Mouse (Mus musculus) 416B (cell line): ENCODE measurements at regions not wholly inside any gene's neighbourhood (a gene's known extent, or its start where the extent isn't known, plus 50 kb on each side); places are given as distances from the start of the nearest gene placed in this dataset.

Experiments used
- DNase-seq: peaks from one replicate; pipeline ENCODE4 v3.0.0; 2011; ENCODE audit warnings: low read depth

DNA sequence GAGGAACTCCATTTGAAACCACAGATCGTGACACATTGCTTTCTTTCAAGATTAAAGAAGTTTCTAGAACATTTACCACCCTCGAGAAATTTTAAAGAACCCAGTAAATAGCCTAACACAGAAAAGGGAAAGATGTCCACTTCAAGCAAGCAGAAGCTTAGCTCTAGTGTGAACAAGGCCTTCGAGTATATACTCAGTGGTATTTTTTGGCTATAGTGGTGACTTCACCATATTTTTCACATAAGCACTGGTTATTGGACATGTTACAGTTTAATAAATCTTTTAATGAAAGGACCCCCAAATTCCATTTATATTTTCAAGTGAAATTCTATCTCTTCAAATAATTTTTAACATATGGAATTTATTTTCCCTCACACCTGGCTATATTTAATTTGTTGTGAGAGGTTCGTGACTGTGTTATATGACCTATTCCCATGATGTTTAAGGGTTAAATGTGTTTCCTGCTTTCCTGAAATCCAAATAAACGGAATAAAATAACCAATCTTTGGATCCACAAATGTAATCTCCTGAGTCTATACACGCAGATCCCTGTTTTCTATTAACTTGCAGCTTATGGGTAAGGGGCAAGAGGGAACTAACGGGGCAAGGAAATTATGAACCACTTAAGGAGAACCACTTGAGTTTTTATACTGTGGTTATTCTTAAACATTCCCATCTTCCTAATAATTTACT lies 60.6 kb upstream of the Tas2r134 start:
- no peak for DNase-seq

- no peak for DNase-seq
Observed at GRCm38 (mm10) chr2:51563881-51564280, 63.4 kb upstream of the Tas2r134 start.

- DNase-seq: no peak
Observed at GRCm38 (mm10) chr2:51563240-51563639, 64.1 kb upstream of the Tas2r134 start.

DNA sequence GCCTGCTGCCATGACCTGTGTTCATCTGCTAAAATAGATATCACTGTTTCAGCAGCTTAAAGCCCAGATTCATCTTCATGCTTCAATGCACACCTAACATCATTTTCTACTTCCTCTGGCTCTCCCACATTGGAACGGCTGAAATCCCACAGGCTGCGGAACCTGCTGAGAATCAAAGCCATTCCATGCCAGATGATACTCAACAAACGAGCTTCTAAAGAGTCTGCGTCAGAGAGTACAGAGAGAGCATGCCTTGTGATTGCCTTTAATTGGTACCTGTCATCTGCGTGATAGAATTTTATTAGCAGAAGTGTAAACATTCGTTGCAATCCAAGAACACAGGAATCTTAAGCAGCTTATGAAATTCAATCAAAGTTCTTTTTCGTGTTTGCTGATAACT lies 76.4 kb upstream of the Tas2r134 start:
- no peak for DNase-seq

GRCm38 (mm10) chr2:51549125-51549524 lies 78.2 kb upstream of the Tas2r134 start:
- no peak for DNase-seq

DNA sequence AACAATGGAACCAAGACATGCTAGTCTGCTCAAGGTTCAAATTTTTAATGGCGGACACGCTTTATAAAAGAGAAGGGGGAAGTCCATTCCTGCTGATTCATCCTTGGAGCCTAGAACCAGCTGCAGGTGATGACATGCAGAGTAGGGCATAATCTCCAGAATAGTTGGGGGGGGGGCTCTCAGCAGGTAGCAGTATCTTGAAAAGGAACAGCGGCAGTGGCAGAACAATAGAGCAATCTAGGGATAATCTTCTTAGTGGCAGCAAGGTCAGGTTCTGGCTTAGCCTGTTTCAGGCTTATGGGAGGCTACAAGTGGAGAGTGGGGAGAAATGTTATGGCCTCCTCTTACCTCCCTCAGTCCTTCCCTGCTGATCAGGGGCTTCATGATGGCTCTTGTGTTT lies 81.1 kb upstream of the Tas2r134 start:
- no peak for DNase-seq

- no peak for DNase-seq
Observed at GRCm38 (mm10) chr2:51543949-51544348, 83.4 kb upstream of the Tas2r134 start.

GRCm38 (mm10) chr2:51542272-51542671 lies 85.0 kb upstream of the Tas2r134 start:
- DNase-seq: peak; percentile 3

- DNase-seq: no peak
Observed at GRCm38 (mm10) chr2:51532709-51533414, 94.4 kb upstream of the Tas2r134 start.

DNA sequence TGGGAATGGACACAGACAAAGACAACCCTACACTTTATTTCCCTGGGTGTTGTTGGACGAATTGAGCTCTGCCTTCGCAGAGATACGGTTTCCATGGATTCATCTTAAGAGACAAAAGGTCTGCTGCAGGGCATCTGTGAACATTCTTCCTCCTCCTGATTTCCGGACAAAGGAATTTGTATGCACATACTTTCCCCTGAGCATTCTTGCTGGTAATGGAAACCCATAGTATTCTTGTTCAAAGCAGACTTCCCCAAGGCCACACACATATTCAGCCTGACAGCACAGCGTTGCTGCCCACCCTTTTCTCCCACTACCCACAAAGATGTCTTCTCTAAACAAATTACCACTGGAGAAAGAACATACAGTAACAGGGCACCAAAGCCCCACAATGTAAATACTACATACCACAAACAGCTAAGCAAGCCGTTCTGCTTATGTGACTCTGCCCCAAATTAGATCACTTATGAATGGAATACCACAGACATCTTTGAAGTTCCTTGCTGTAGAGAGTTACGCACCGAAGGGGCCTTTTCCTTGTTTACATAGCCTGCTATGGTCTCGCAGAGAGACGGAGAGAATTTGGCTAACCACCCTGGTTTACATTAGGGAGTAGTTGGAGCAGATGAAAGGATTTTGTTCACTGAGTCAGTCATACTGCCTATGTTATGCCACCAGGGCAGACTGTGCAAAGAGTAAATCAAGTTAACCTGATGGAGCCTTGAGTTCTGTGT lies 96.0 kb upstream of the Tas2r134 start:
- no peak for DNase-seq

DNA sequence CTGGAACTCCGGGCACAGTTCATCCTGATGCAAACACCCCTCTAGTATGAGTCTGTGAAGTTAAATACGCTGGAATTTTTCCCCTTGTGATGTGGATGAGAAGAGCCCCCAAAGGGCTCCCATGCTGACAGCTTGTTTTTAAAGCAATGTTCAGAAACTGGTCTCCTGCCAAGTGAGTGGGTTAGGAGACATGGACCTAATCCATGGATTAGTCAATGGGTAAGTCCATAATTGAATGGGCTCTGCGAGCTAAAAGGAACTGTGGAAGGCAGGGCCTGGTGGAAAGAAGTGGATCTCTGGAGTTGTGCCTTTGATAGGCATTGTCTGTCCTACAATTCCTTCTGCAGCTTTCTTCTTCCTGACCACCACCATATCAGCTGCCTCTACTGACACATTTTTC lies 104.5 kb upstream of the Tas2r134 start:
- DNase-seq: no peak

DNA sequence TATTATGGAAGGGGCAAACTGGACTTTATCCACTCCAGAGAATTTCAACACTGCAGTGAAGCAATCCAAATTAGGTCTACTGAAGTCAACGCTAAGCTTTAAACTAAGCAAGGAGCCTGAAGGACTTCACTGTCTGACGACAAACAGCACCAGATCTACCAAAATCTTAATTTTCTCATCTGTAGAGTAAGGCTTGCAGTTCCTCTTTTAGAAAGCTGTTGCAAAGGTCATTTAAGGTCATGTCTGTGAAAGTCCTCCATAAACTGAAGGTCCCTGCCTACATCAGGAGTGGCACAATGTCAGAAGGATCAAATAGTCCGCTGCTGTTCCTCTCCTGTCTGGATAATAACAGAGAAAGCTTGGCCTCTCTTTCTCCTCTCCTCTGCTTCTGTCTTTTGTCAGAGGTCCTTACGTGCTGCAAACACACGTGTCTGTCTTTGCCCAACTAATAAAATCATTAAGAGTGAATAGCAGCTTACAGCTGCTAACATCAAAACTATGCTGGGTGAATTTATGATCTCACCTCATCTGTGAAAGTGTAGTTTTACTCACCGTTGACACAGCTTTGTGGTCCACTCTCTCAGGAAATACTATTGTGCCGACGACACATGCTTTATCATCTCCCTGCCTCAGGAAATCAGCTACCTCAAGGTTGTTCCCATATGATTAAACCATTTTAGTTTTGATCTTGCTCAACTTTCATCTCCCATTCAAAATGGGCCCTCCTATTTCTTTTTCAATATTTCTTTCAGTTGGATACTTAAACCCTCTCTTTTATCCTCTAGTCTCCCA lies 117.9 kb upstream of the Tas2r134 start:
- peak; percentile 1 for DNase-seq

GRCm38 (mm10) chr2:51497896-51498295 lies 129.4 kb upstream of the Tas2r134 start:
- no peak for DNase-seq

- DNase-seq: no peak
Observed at GRCm38 (mm10) chr2:51473753-51474152, 153.6 kb upstream of the Tas2r134 start.

DNA sequence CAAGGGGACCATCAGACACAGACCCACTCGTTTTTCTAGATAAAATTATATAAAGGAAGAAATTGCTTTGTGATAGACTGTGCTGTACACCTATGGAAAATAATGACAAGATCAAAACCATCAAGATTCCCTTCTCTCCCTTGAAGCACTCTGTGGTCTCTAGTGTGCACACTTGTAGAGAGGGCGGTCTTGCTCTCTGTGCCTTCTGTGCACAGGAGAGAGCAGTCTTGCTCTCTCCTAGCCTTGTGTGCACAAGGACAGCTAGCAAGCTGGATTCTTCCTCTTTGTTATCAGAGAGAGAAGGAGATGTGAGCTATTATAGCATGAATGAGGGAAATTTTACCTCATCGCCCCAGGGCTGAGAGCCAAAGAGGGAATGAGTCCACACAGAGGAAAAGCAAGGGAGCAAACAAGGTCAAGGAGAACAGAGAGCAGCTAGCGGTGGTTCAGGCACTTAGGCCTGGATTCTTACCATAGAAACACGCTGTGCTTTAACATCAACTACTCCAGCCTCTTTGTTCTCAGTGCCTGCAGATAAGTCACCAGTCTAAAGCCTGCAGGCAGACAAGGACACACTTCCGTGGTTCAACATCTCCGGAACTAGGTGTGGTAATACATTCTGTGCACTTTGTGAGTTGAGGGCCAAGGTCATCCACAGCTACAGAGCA lies 160.2 kb upstream of the Tas2r134 start:
- DNase-seq: peak; percentile 1

DNA sequence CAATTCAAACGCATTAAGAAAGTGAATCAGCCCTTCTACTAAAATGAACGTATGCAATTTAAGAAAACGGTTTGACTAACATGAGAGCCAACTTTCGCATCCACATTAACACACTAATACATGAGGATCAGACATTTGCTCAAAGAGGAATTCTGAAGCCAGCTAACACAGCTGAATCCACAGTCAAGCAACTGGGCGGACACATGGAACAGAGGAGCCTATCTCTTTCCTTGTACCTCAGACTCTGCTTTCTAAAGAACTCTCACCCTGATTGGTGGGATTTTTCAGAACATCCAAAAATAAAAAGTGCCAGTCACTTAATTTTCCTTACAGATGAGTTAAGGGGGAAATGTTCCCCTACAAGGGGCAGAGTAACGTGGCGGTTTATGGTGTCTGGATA lies 161.3 kb upstream of the Tas2r134 start:
- no peak for DNase-seq

DNA sequence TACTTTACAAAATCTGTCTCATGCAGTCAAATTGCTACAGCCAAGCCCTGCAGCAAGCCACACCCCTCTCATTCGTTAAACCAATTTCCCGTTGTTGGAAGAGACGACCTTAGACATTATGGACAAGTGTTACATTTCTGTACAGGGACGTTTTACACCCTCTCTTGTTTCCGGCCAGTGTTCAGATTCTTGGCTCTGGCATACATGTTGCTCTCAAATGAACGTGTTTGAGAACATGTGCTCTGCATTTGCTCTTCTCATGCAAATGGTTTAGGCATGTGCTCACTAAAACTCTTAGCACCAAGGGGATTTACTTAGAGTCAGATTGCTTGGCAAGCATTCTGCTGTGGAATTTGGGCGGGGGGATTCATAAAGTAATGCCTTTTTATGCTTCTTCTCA lies 161.7 kb upstream of the Tas2r134 start:
- no peak for DNase-seq

GRCm38 (mm10) chr2:51464356-51464755 lies 163.0 kb upstream of the Tas2r134 start:
- DNase-seq: no peak

GRCm38 (mm10) chr2:51460896-51461295 lies 166.4 kb upstream of the Tas2r134 start:
- no peak for DNase-seq

DNA sequence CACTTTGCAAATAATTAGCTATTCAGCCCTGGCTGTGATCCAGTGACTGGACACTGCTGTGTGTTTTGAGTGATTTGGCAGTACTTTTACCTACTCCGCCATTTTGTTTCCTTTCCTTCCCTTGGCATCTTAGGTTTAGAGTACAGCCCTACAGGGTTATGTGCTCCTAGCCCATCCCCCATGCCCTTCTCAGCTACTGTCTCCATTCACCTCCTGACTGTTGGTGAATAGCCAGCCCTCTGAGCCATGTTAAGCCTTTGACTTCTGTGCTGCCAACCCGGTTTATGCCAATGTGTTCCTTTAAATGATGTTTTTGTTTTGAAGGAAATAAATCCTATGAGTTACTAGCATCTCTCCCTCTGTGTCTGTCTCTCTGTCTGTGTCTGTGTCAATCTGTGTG lies 167.8 kb upstream of the Tas2r134 start:
- DNase-seq: no peak

GRCm38 (mm10) chr2:51457717-51458116 lies 169.6 kb upstream of the Tas2r134 start:
- DNase-seq: no peak

DNA sequence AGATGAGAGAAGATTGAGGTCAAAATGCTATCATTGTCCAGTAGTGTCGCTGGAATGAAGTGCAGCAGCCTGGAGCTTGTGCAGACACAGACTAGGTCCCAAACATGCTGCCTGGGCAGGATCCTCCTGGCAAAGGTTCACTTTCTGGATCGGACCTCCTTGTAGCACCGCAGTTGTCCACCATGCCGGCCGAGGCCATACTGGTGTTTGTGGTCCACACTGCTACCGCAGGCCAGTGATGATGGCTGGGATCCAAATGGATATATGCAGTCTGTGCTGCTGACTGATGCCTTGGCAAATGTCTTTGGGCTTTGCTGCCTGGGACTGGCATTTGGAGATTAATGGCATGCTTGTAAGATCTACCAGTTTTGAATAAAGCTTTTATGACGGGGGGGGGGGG lies 174.5 kb upstream of the Tas2r134 start:
- no peak for DNase-seq
